Mouse (Mus musculus) MEL (cell line): ENCODE measurements around the gene Apbb2.

Experiments
- CTCF ChIP-seq, 3 experiments: IDR thresholded peaks in 2 of 3; conservative IDR thresholded peaks in 1 of 3; 2 replicates each; pipeline ENCODE4 v1.5.1; 2011 to 2012; ENCODE audit warnings: low read length in 3 of 3, low read depth in 2 of 3, mild to moderate bottlenecking in 2 of 3, improper control_type of control experiment in 1 of 3, inconsistent platforms in 1 of 3, mixed read lengths in 1 of 3, moderate library complexity in 1 of 3; ENCODE audit not compliant: control insufficient read depth in 1 of 3, insufficient read depth in 1 of 3, poor library complexity in 1 of 3, severe bottlenecking in 1 of 3
- EP300 ChIP-seq, 2 experiments: IDR thresholded peaks; 2 replicates each; pipeline ENCODE4 v1.6.1; 2011; ENCODE audit warnings: improper control_type of control experiment in 2 of 2, low read length in 2 of 2, low read depth in 1 of 2, mild to moderate bottlenecking in 1 of 2
- MAZ ChIP-seq: IDR thresholded peaks from 2 replicates; pipeline ENCODE4 v1.6.1; 2012; ENCODE audit warnings: low read depth, mild to moderate bottlenecking, inconsistent platforms, low read length, improper control_type of control experiment
- RCOR1 ChIP-seq: IDR thresholded peaks from 2 replicates; pipeline ENCODE4 v1.6.1; 2012; ENCODE audit warnings: low read depth, mild to moderate bottlenecking, inconsistent platforms, low read length, improper control_type of control experiment

DNA sequence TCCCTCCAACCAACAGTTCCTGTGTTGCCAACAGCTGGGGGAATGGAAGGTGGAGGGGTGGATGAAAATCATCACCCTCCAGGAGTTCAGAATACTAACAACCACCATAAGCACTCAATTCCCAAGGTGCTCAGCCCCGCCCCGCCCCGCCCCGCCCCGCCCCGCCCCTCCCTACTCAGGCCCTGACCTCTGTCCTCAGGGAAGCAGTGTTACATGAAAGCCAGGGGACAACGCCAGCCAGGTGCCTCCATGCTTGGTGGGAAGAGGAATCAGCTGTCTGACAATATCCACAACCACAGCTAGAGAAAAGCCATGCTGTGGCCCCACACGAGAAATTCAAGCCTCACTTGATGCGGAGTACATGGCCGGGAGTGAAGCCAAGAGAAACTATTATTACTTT lies 276.7 kb downstream of the Apbb2 start:
- TF ChIP-seq RCOR1 (no peak), MAZ (no peak), CTCF (IDR thresholded peaks at IDR 0.05 in 2 of 3, conservative IDR thresholded peaks at IDR 0.05 in 1 of 3; ENCODE audit: control insufficient read depth in 1 of 3, insufficient read depth in 1 of 3, low read depth in 2 of 3, low read length in 3 of 3, poor library complexity in 1 of 3, severe bottlenecking in 1 of 3) (no peak), EP300 (IDR thresholded peaks at IDR 0.05; ENCODE audit: low read depth in 1 of 2, low read length in 2 of 2) (no peak)
